Mouse (Mus musculus) forebrain, embryonic 16.5 days (tissue): ENCODE data around the gene Insl6. TPM values are rescaled to one million over a fixed set of nuclear protein-coding genes. Genes with fewer than 3 reads are reported as not detected.

Experiments
- ATAC-seq: fragments of 200-750 bp; cut with Nextera tagmentation; 2 replicates; pipeline ENCODE4 v1.8.0; 2017; ENCODE audit warnings: mild to moderate bottlenecking, moderate library complexity
- H3K27ac ChIP-seq: fragments of 300-500 bp; sonication (generic); 2 replicates; pipeline ENCODE4 v1.5.1; 2014; ENCODE audit warnings: low read length, control low read depth
- H3K27me3 ChIP-seq: fragments of 300-500 bp; sonication (generic); replicated peaks from 2 replicates; pipeline ENCODE4 v1.6.1; 2014; ENCODE audit warnings: low read length; ENCODE audit not compliant: control insufficient read depth, insufficient read depth
- H3K36me3 ChIP-seq: fragments of 300-500 bp; sonication (generic); 2 replicates; pipeline ENCODE4 v1.6.1; 2014; ENCODE audit not compliant: control insufficient read depth, insufficient read depth
- H3K4me1 ChIP-seq: fragments of 300-500 bp; sonication (generic); replicated peaks from 2 replicates; pipeline ENCODE4 v1.6.1; 2014; ENCODE audit warnings: low read length; ENCODE audit not compliant: control insufficient read depth, insufficient read depth
- H3K4me2 ChIP-seq: fragments of 300-500 bp; sonication (generic); 2 replicates; pipeline ENCODE4 v1.6.1; 2014; ENCODE audit warnings: mild to moderate bottlenecking, low read length, control low read depth
- H3K4me3 ChIP-seq: fragments of 300-500 bp; sonication (generic); replicated peaks from 2 replicates; pipeline ENCODE4 v1.5.1; 2014; ENCODE audit warnings: mild to moderate bottlenecking, low read length, control low read depth
- H3K9ac ChIP-seq: fragments of 300-500 bp; sonication (generic); replicated peaks from 2 replicates; pipeline ENCODE4 v1.6.1; 2014; ENCODE audit warnings: low read depth, low read length, control low read depth
- H3K9me3 ChIP-seq: fragments of 300-500 bp; sonication (generic); 2 replicates; pipeline ENCODE4 v1.6.1; 2016; ENCODE audit warnings: low read length; ENCODE audit not compliant: control insufficient read depth
- WGBS: fragments of 180-500 bp; shearing (Covaris S2); extraction: QIAGEN DNeasy Blood & Tissue Kit; methylation state at CpG from one replicate; pipeline ENCODE4 v1.1.7; 2014; 5-methylcytosine and 5-hydroxymethylcytosine counted together
- polyA plus RNA-seq: library from polyadenylated mRNA; unstranded; fragments of >200 nt; fragmentation: Nextera tagmentation; extraction: Ambion mirVana; gene quantifications from 2 replicates; pipeline ENCODE4 v1.2.1, GENCODE M21; 2015

The Insl6 gene
- polyA plus RNA-seq, 1 experiment from 2014 or later = 1.2 TPM

DNA sequence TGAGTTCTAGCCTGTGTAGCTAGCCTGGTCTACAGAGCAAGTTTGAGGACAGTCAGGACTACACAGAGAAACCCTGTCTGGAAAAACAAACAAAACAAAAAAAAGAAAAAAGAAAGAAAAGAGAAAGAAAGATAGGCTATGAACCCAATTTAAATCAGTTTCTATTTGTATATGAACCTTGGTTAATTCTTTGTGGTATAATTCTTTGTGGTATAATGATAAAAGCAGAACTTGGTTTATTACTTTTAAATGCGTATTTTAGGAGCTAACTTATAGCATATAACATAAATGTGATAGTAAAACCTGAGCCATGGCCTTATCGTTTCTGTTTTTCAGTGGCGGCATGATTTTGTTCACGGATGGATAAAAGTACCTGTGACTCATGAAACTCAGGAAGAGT lies 48.7 kb downstream of the Insl6 start:
- no peak overlapping the region for H3K27ac ChIP-seq
- WGBS = 97% methylated on average over 4 of the region's 4 CpGs
- ATAC-seq = no peak
- no peak overlapping the region for H3K9ac ChIP-seq
- no peak overlapping the region for H3K4me2 ChIP-seq
- no peak overlapping the region for H3K4me3 ChIP-seq
- no peaks in the 10 kb centered on the region for H3K9me3 ChIP-seq
- peaks cover 15% of the 10 kb centered on the region for H3K36me3 ChIP-seq
- H3K4me1 ChIP-seq = no peaks in the 10 kb centered on the region
- no peaks in the 10 kb centered on the region for H3K27me3 ChIP-seq

DNA sequence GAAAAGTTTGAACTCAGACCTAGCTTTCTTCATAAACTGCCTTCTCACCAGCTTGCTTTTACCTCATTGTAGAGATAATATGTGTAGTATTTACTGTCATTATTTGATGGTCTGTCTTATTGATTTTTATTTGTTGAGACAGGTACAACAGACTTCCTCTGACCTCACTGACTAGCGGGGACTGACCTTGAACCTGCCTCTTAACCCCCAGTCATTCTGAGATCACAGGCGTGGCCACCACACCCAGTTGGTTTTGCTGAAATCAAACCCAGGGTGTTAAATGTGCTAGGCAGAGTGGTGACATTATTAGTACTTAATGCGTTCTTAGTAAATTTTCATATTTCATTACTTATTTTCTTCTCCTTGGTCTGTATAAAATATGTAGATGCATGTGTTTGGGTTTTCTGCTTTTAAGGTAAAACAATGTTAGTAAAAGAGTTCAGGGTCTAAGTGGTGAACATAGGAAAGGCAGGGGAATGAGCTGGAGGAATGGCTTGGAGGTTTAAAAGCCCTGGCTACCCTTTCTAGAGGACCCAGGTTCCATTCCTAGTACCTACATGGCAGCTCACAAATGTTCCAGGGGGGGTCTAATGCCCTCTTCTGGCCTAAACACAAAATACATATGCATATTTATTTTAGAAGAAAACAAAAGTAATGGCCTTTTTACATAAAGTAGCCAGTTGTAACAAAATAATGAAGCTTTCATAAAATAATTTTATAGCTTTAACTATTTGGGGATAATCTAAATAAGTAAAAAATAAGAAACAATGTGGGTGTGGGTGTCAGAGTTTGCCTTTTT lies 52.9 kb downstream of the Insl6 start:
- Histone ChIP-seq H3K27me3 (no peaks in the 10 kb centered on the region), H3K36me3 (peaks cover 9% of the 10 kb centered on the region), H3K9ac (no peak overlapping the region), H3K4me2 (no peak overlapping the region), H3K4me1 (peaks cover 2% of the 10 kb centered on the region; the same call in 1 of the 2 replicates), H3K4me3 (no peak overlapping the region), H3K9me3 (no peaks in the 10 kb centered on the region), H3K27ac (no peak overlapping the region)
- ATAC-seq = no peak
- 95% methylated on average over 3 of the region's 3 CpGs for WGBS

Other genes with a start within 250 kb of the Insl6 start
- 35.3 and 40.4 TPM in 2 replicates for gene Rcl1, start 224.0 kb downstream of the Insl6 start, polyA plus RNA-seq
- 18.2 and 19.9 TPM in 2 replicates for gene Jak2, start 73.5 kb downstream of the Insl6 start, polyA plus RNA-seq
- gene Rln1, start 9.3 kb upstream of the Insl6 start, polyA plus RNA-seq = 2.8 and 3.9 TPM in 2 replicates
- 101 and 111 TPM in 2 replicates for gene Plgrkt, start 42.0 kb upstream of the Insl6 start, polyA plus RNA-seq
- gene Cd274, start 42.1 kb upstream of the Insl6 start, polyA plus RNA-seq = 1.1 and 1.3 TPM in 2 replicates
- gene Pdcd1lg2, start 85.6 kb upstream of the Insl6 start, polyA plus RNA-seq = not detected in 2 replicates
- 13.4 and 14.0 TPM in 2 replicates for gene Ric1, start 196.9 kb upstream of the Insl6 start, polyA plus RNA-seq